In genomic region chr11:51534314-51534713, GRCm38 (mm10) we compare ENCODE assay signal across 9 mouse cellular contexts. TPM values are rescaled to one million over a fixed set of nuclear protein-coding genes. Genes with fewer than 3 reads are reported as not detected.
DNase-seq lines count a peak whose midpoint lies in the region; ATAC-seq and TF ChIP-seq lines count a peak whose summit lies in the region.
"Had no signal": no experiment of that assay in that cellular context is flagged by ENCODE, and none has a peak within 500 bp of the region (broad histone marks: within the 10 kb centered on the region; RNA-seq: fewer than 3 reads in every experiment).

No protein-coding gene starts in this region.

- H3K36me3 ChIP-seq in heart, postnatal 0 days (replicated peaks; ENCODE audit: control insufficient read depth, insufficient read depth, low read length) = no peaks in the 10 kb centered on the region
- H3K36me3 ChIP-seq: embryonic facial prominence, embryonic 15.5 days had no signal

- 16% methylated on average over 2 of the region's 2 CpGs for whole genome bisulfite sequencing in heart, postnatal 0 days

- TF ChIP-seq CTCF in heart, postnatal 0 days (IDR thresholded peaks at IDR 0.05; ENCODE audit: low read depth) = peak; percentile 82
- peak; percentile 82 for TF ChIP-seq CTCF in Patski (IDR thresholded peaks at IDR 0.05)
- TF ChIP-seq CTCF in layer of hippocampus, adult 2 months (conservative IDR thresholded peaks at IDR 0.05) = peak; percentile 97

- H3K4me3 ChIP-seq in heart, postnatal 0 days (ENCODE audit: low read depth, low read length) = no peak overlapping the region
- no peak overlapping the region for H3K4me3 ChIP-seq in layer of hippocampus, adult 2 months
- H3K4me3 ChIP-seq: embryonic facial prominence, embryonic 15.5 days had no signal

- no peak for ATAC-seq in heart, postnatal 0 days (ENCODE audit: insufficient read depth, low read depth)
- ATAC-seq in Patski = no peak
- ATAC-seq in granulocyte monocyte progenitor cell, adult 5-6 weeks (replicated peaks; ENCODE audit: poor library complexity, severe bottlenecking) = no peak

- in situ Hi-C loops in Patski (cut with MboI; ENCODE audit: low pct_unique_long_range_greater_than_20kb) = loop anchor here (5.0 to 25.0 kb wide), 3 partner anchors 242 to 590 kb away; partner anchors contain the start of genes 4933414I15Rik and Zfp354a

- no peak overlapping the region for H3K4me2 ChIP-seq in heart, postnatal 0 days (ENCODE audit: low read depth, low read length)
- H3K4me2 ChIP-seq: embryonic facial prominence, embryonic 15.5 days had no signal

- POLR2A ChIA-PET in Patski (lab: Charles Lee) = interaction anchor here (1.0 kb wide), 1 partner anchor 49 kb away, joined by 4 read pairs; no protein-coding TSS in a partner anchor

- no peak overlapping the region for H3K27ac ChIP-seq in heart, postnatal 0 days (ENCODE audit: low read depth)
- no peak overlapping the region for H3K27ac ChIP-seq in layer of hippocampus, adult 2 months
- H3K27ac ChIP-seq: embryonic facial prominence, embryonic 15.5 days had no signal

- peak; percentile 27 for DNase-seq in heart, postnatal 0 days (ENCODE audit: low spot score)
- no peak for DNase-seq in heart, adult 11 months
- DNase-seq in A20 (ENCODE audit: low read depth, low spot score) = peak; percentile 67
- no peak for DNase-seq in Patski (ENCODE audit: low read depth, low spot score)
- DNase-seq in embryo, embryonic 10 days (ENCODE audit: low spot score) = peak; percentile 70
- peak; percentile 38 to 82 for DNase-seq in layer of hippocampus, adult 2 months (ENCODE audit: low spot score in 2 of 2)
- DNase-seq in naive thymus-derived CD4-positive, alpha-beta T cell, adult 2 months (ENCODE audit: low read depth) = peak; percentile 77

- CTCF ChIA-PET in Patski (lab: Charles Lee) = interaction anchor here (0.7 to 2.5 kb wide), 9 partner anchors 14 to 270 kb away, joined by 3 to 18 read pairs (median 3); partner anchors contain the start of genes Col23a1 and Phykpl

- no peaks in the 10 kb centered on the region for H3K4me1 ChIP-seq in heart, postnatal 0 days (ENCODE audit: control insufficient read depth, insufficient read depth)

- no peak overlapping the region for H3K9ac ChIP-seq in heart, postnatal 0 days (replicated peaks; ENCODE audit: low read depth, low read length)
- H3K9ac ChIP-seq: embryonic facial prominence, embryonic 15.5 days had no signal

- no peaks in the 10 kb centered on the region for H3K9me3 ChIP-seq in heart, postnatal 0 days (replicated peaks; ENCODE audit: control insufficient read depth, low read length)
- H3K9me3 ChIP-seq: embryonic facial prominence, embryonic 15.5 days had no signal

- peaks cover 8% of the 10 kb centered on the region; the same call in 1 of the 2 replicates for H3K27me3 ChIP-seq in heart, postnatal 0 days (ENCODE audit: control insufficient read depth, insufficient read depth, low read length)
- H3K27me3 ChIP-seq in Patski = no peaks in the 10 kb centered on the region
- H3K27me3 ChIP-seq: embryonic facial prominence, embryonic 15.5 days had no signal

- TF ChIP-seq EP300 in heart, postnatal 0 days (IDR thresholded peaks at IDR 0.05; ENCODE audit: low read depth) = no peak

RNA-seq across cellular contexts. Expression of gene Phykpl, which starts 50.2 kb away (rescaled TPM):
- total RNA-seq in heart, postnatal 0 days (2014; rRNA removed; ENCODE audit: low replicate concordance) = 14.5 and 35.2 TPM in 2 replicates
- 12.7 and 13.9 TPM in 2 replicates for polyA plus RNA-seq in heart, postnatal 0 days (2015; fragmentation: Nextera tagmentation; extraction: Ambion mirVana)
- polyA plus RNA-seq in Patski (2021) = 18.4 TPM
- total RNA-seq in layer of hippocampus, adult 2 months (2021) = 1 to 10 TPM; 8.1 to 9.4 TPM
- 25.1 and 25.2 TPM in 2 replicates for total RNA-seq in granulocyte monocyte progenitor cell, adult 5-6 weeks (2014; fragmentation: Nextera tagmentation)
- total RNA-seq in granulocyte monocyte progenitor cell, adult 5-6 weeks (2017) = 11.0 and 13.4 TPM in 2 replicates

Comparison
In these comparisons a context has a peak if more than half of its experiments do, and no peak if none do; other contexts are left out.
1. DNase-seq: peak in heart, postnatal 0 days (single experiment), A20 (single experiment), embryo, embryonic 10 days (single experiment), layer of hippocampus, adult 2 months (2 of 2) and naive thymus-derived CD4-positive, alpha-beta T cell, adult 2 months (single experiment); none in heart, adult 11 months (single experiment) and Patski (single experiment).
2. Peak in every context shown above with its lines, with median percentiles within 50 percentile points of each other: CTCF ChIP-seq.